Mouse (Mus musculus): ENCODE data around the gene U2surp. TPM values are rescaled to one million over a fixed set of nuclear protein-coding genes. Genes with fewer than 3 reads are reported as not detected.

The U2surp gene
- polyA plus RNA-seq, 1 experiment from 2014 or later = 166 TPM

- Histone ChIP-seq H3K27ac (replicated peaks; ENCODE audit: low read depth, low read length) (no peak overlapping the region), H3K27me3 (ENCODE audit: control insufficient read depth, insufficient read depth, low read length) (no peaks in the 10 kb centered on the region), H3K9ac (replicated peaks; ENCODE audit: low read length) (peak overlapping the region; percentile 89), H3K4me2 (ENCODE audit: low read depth, low read length) (peak overlapping the region; percentile 75), H3K4me3 (ENCODE audit: low read depth, low read length) (peak overlapping the region; percentile 98), H3K36me3 (replicated peaks; ENCODE audit: control insufficient read depth, insufficient read depth, low read depth, low read length) (no peaks in the 10 kb centered on the region), H3K9me3 (replicated peaks; ENCODE audit: control insufficient read depth, low read length) (no peaks in the 10 kb centered on the region), H3K4me1 (ENCODE audit: control insufficient read depth, insufficient read depth, low read length) (no peaks in the 10 kb centered on the region)
- DNase-seq (ENCODE audit: low spot score) (peak; percentile 15), ATAC-seq (replicated peaks; ENCODE audit: insufficient number of reproducible peaks, low FRiP score, low TSS enrichment, low read depth) (0 out of 2 replicates have a peak, but pooled peaks have one; percentile 1)
- 9% methylated on average over 21 of the region's 21 CpGs for WGBS
These were observed 947 bp downstream of the U2surp start for GRCm38 (mm10) chr9:95510693-95511404.

GRCm38 (mm10) chr9:95505666-95506065 is 6.1 kb downstream of the U2surp start:
- H3K9ac ChIP-seq (replicated peaks; ENCODE audit: low read length) = no peak overlapping the region
- no peak overlapping the region for H3K27ac ChIP-seq (replicated peaks; ENCODE audit: low read depth, low read length)
- 94% methylated on average over 3 of the region's 3 CpGs for WGBS
- H3K27me3 ChIP-seq (ENCODE audit: control insufficient read depth, insufficient read depth, low read length) = no peaks in the 10 kb centered on the region
- H3K4me3 ChIP-seq (ENCODE audit: low read depth, low read length) = no peak overlapping the region
- H3K4me1 ChIP-seq (ENCODE audit: control insufficient read depth, insufficient read depth, low read length) = no peaks in the 10 kb centered on the region
- no peaks in the 10 kb centered on the region for H3K9me3 ChIP-seq (replicated peaks; ENCODE audit: control insufficient read depth, low read length)
- DNase-seq (ENCODE audit: low spot score) (no peak), ATAC-seq (replicated peaks; ENCODE audit: insufficient number of reproducible peaks, low FRiP score, low TSS enrichment, low read depth) (no peak)
- no peaks in the 10 kb centered on the region for H3K36me3 ChIP-seq (replicated peaks; ENCODE audit: control insufficient read depth, insufficient read depth, low read depth, low read length)
- no peak overlapping the region for H3K4me2 ChIP-seq (ENCODE audit: low read depth, low read length)

GRCm38 (mm10) chr9:95499848-95500247 is 11.9 kb downstream of the U2surp start:
- ATAC-seq (replicated peaks; ENCODE audit: insufficient number of reproducible peaks, low FRiP score, low TSS enrichment, low read depth) (no peak), DNase-seq (ENCODE audit: low spot score) (no peak)
- H3K4me3 ChIP-seq (ENCODE audit: low read depth, low read length) = no peak overlapping the region
- H3K4me1 ChIP-seq (ENCODE audit: control insufficient read depth, insufficient read depth, low read length) = no peaks in the 10 kb centered on the region
- H3K9ac ChIP-seq (replicated peaks; ENCODE audit: low read length) = no peak overlapping the region
- H3K9me3 ChIP-seq (replicated peaks; ENCODE audit: control insufficient read depth, low read length) = no peaks in the 10 kb centered on the region
- H3K4me2 ChIP-seq (ENCODE audit: low read depth, low read length) = no peak overlapping the region
- H3K27ac ChIP-seq (replicated peaks; ENCODE audit: low read depth, low read length) = no peak overlapping the region
- no peaks in the 10 kb centered on the region for H3K36me3 ChIP-seq (replicated peaks; ENCODE audit: control insufficient read depth, insufficient read depth, low read depth, low read length)
- no peaks in the 10 kb centered on the region for H3K27me3 ChIP-seq (ENCODE audit: control insufficient read depth, insufficient read depth, low read length)

- ATAC-seq (replicated peaks; ENCODE audit: insufficient number of reproducible peaks, low FRiP score, low TSS enrichment, low read depth) (no peak), DNase-seq (ENCODE audit: low spot score) (no peak)
- Histone ChIP-seq H3K27ac (replicated peaks; ENCODE audit: low read depth, low read length) (no peak overlapping the region), H3K36me3 (replicated peaks; ENCODE audit: control insufficient read depth, insufficient read depth, low read depth, low read length) (peaks cover 3% of the 10 kb centered on the region), H3K4me3 (ENCODE audit: low read depth, low read length) (no peak overlapping the region), H3K4me2 (ENCODE audit: low read depth, low read length) (no peak overlapping the region), H3K27me3 (ENCODE audit: control insufficient read depth, insufficient read depth, low read length) (no peaks in the 10 kb centered on the region), H3K9ac (replicated peaks; ENCODE audit: low read length) (no peak overlapping the region), H3K4me1 (ENCODE audit: control insufficient read depth, insufficient read depth, low read length) (no peaks in the 10 kb centered on the region), H3K9me3 (replicated peaks; ENCODE audit: control insufficient read depth, low read length) (no peaks in the 10 kb centered on the region)
- WGBS = 100% methylated on average over 1 of the region's 1 CpGs
These were observed 16.8 kb downstream of the U2surp start for GRCm38 (mm10) chr9:95495038-95495437.

GRCm38 (mm10) chr9:95493393-95493792 is 18.4 kb downstream of the U2surp start:
- Histone ChIP-seq H3K27me3 (ENCODE audit: control insufficient read depth, insufficient read depth, low read length) (no peaks in the 10 kb centered on the region), H3K4me1 (ENCODE audit: control insufficient read depth, insufficient read depth, low read length) (no peaks in the 10 kb centered on the region), H3K9me3 (replicated peaks; ENCODE audit: control insufficient read depth, low read length) (no peaks in the 10 kb centered on the region), H3K9ac (replicated peaks; ENCODE audit: low read length) (no peak overlapping the region), H3K4me3 (ENCODE audit: low read depth, low read length) (no peak overlapping the region), H3K4me2 (ENCODE audit: low read depth, low read length) (no peak overlapping the region), H3K36me3 (replicated peaks; ENCODE audit: control insufficient read depth, insufficient read depth, low read depth, low read length) (peaks cover 3% of the 10 kb centered on the region), H3K27ac (replicated peaks; ENCODE audit: low read depth, low read length) (no peak overlapping the region)
- no peak for DNase-seq (ENCODE audit: low spot score)
- WGBS = 98% methylated on average over 3 of the region's 3 CpGs
- no peak for ATAC-seq (replicated peaks; ENCODE audit: insufficient number of reproducible peaks, low FRiP score, low TSS enrichment, low read depth)

GRCm38 (mm10) chr9:95490003-95490402 is 21.8 kb downstream of the U2surp start:
- 90% methylated on average over 3 of the region's 3 CpGs for WGBS
- no peak overlapping the region for H3K4me2 ChIP-seq (ENCODE audit: low read depth, low read length)
- DNase-seq (ENCODE audit: low spot score) = no peak

GRCm38 (mm10) chr9:95488861-95489260 is 22.9 kb downstream of the U2surp start:
- Histone ChIP-seq H3K4me2 (ENCODE audit: low read depth, low read length) (no peak overlapping the region), H3K4me3 (ENCODE audit: low read depth, low read length) (no peak overlapping the region), H3K9me3 (replicated peaks; ENCODE audit: control insufficient read depth, low read length) (no peaks in the 10 kb centered on the region), H3K4me1 (ENCODE audit: control insufficient read depth, insufficient read depth, low read length) (no peaks in the 10 kb centered on the region), H3K9ac (replicated peaks; ENCODE audit: low read length) (no peak overlapping the region), H3K27ac (replicated peaks; ENCODE audit: low read depth, low read length) (no peak overlapping the region), H3K27me3 (ENCODE audit: control insufficient read depth, insufficient read depth, low read length) (no peaks in the 10 kb centered on the region), H3K36me3 (replicated peaks; ENCODE audit: control insufficient read depth, insufficient read depth, low read depth, low read length) (peaks cover 2% of the 10 kb centered on the region)
- ATAC-seq (replicated peaks; ENCODE audit: insufficient number of reproducible peaks, low FRiP score, low TSS enrichment, low read depth) (no peak), DNase-seq (ENCODE audit: low spot score) (no peak)

More at GRCm38 (mm10) chr9:95490003-95490402, 21.8 kb downstream of the U2surp start:
- Histone ChIP-seq H3K9me3 (replicated peaks; ENCODE audit: control insufficient read depth, low read length) (no peaks in the 10 kb centered on the region), H3K27me3 (ENCODE audit: control insufficient read depth, insufficient read depth, low read length) (no peaks in the 10 kb centered on the region), H3K27ac (replicated peaks; ENCODE audit: low read depth, low read length) (no peak overlapping the region), H3K4me3 (ENCODE audit: low read depth, low read length) (no peak overlapping the region), H3K36me3 (replicated peaks; ENCODE audit: control insufficient read depth, insufficient read depth, low read depth, low read length) (peaks cover 3% of the 10 kb centered on the region), H3K4me1 (ENCODE audit: control insufficient read depth, insufficient read depth, low read length) (no peaks in the 10 kb centered on the region), H3K9ac (replicated peaks; ENCODE audit: low read length) (no peak overlapping the region)
- ATAC-seq (replicated peaks; ENCODE audit: insufficient number of reproducible peaks, low FRiP score, low TSS enrichment, low read depth) = no peak

GRCm38 (mm10) chr9:95479981-95480380 is 31.8 kb downstream of the U2surp start:
- no peaks in the 10 kb centered on the region for H3K27me3 ChIP-seq (ENCODE audit: control insufficient read depth, insufficient read depth, low read length)
- H3K9ac ChIP-seq (replicated peaks; ENCODE audit: low read length) = no peak overlapping the region
- ATAC-seq (replicated peaks; ENCODE audit: insufficient number of reproducible peaks, low FRiP score, low TSS enrichment, low read depth) (no peak), DNase-seq (ENCODE audit: low spot score) (no peak)
- peaks cover 7% of the 10 kb centered on the region for H3K36me3 ChIP-seq (replicated peaks; ENCODE audit: control insufficient read depth, insufficient read depth, low read depth, low read length)
- no peak overlapping the region for H3K4me3 ChIP-seq (ENCODE audit: low read depth, low read length)
- no peaks in the 10 kb centered on the region for H3K4me1 ChIP-seq (ENCODE audit: control insufficient read depth, insufficient read depth, low read length)
- 92% methylated on average over 3 of the region's 3 CpGs for WGBS
- H3K9me3 ChIP-seq (replicated peaks; ENCODE audit: control insufficient read depth, low read length) = no peaks in the 10 kb centered on the region
- no peak overlapping the region for H3K27ac ChIP-seq (replicated peaks; ENCODE audit: low read depth, low read length)
- no peak overlapping the region for H3K4me2 ChIP-seq (ENCODE audit: low read depth, low read length)
